ENCODE assay signal across 8 mouse cellular contexts in the genomic region with DNA sequence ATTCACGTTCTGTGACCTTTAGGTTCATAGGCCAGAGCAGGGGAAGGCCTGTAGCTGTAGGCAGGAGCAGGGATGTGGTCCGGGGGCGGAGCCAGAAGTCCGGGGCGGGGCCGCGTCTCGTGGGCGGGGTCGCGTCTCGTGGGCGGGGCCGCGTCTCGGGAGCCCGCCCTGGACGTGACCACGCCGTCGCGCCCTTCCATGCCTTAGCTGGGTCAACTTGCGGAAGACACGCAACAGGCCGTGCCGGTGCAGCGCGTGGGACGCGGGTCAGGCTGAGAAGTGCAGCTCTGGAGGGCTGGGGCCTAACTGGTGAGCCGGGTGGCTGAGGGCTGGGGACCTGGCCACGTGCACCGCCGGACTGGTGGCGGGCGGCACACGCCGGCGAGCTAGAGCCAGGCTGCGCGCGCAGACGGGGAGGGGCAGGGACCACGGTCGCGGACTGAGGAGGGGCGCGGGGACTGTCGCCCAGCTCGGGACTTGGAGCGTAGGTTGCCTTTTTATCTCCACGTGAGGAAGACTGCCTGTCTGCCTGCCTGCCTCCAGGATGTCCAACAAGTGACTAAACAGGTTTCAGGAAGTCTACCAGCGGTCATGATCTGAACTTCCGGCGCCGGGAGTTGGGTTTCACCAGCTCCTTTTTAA. TPM values are rescaled to one million over a fixed set of nuclear protein-coding genes. Genes with fewer than 3 reads are reported as not detected.
A peak's percentile ranks its signal among the peaks of the same experiment; 100 is the strongest.
DNase-seq lines count a peak whose midpoint lies in the region; ATAC-seq and TF ChIP-seq lines count a peak whose summit lies in the region.

A gene (plus strand): TSS at position 139 of the 642 bp plus-strand sequence.

- peak within 1 kb of the TSS; percentile 73 for H3K4me2 ChIP-seq in forebrain, embryonic 14.5 days (ENCODE audit: low read length)
- H3K4me2 ChIP-seq in liver, postnatal 0 days (ENCODE audit: low read depth, low read length): peak within 1 kb of the TSS; percentile 83
- peak within 1 kb of the TSS; percentile 85 for H3K4me2 ChIP-seq in neural tube, embryonic 13.5 days

- peak within 1 kb of the TSS; percentile 57 for H3K9ac ChIP-seq in forebrain, embryonic 14.5 days (ENCODE audit: low read length)
- H3K9ac ChIP-seq in liver, postnatal 0 days (replicated peaks): peak within 1 kb of the TSS; percentile 82
- peak within 1 kb of the TSS; percentile 67 for H3K9ac ChIP-seq in neural tube, embryonic 13.5 days

- ATAC-seq in forebrain, embryonic 14.5 days: peak; percentile 97
- peak; percentile 94 for ATAC-seq in liver, postnatal 0 days
- ATAC-seq in neural tube, embryonic 13.5 days (ENCODE audit: low read depth): peak; percentile 95

- intact Hi-C loops in heart, postnatal 14 days (cut with DNase I): loop anchor here (5.0 kb wide), 1 partner anchor 46 kb away; no protein-coding TSS in a partner anchor

- no peaks in the 10 kb centered on the region for H3K4me1 ChIP-seq in forebrain, embryonic 14.5 days (ENCODE audit: control insufficient read depth, insufficient read depth, low read length)
- 0 out of 2 replicates have a peak, but pooled peaks cover 8% of the 10 kb centered on the region for H3K4me1 ChIP-seq in liver, postnatal 0 days (ENCODE audit: insufficient read depth)
- peaks cover 13% of the 10 kb centered on the region for H3K4me1 ChIP-seq in neural tube, embryonic 13.5 days (replicated peaks)

- 2% methylated on average over 56 of the region's 56 CpGs for WGBS in forebrain, embryonic 14.5 days
- WGBS in liver, postnatal 0 days (ENCODE audit: insufficient replicate concordance): under 1% methylated on average over 49 of the region's 56 CpGs
- 2% methylated on average over 56 of the region's 56 CpGs for WGBS in neural tube, embryonic 13.5 days

- H3K27ac ChIP-seq in forebrain, embryonic 14.5 days (ENCODE audit: low read depth, low read length): no peak within 1 kb of the TSS
- H3K27ac ChIP-seq in liver, postnatal 0 days (ENCODE audit: low read depth): peak within 1 kb of the TSS; percentile 83
- H3K27ac ChIP-seq in neural tube, embryonic 13.5 days (replicated peaks): no peak within 1 kb of the TSS

- peak within 1 kb of the TSS; percentile 61 for H3K4me3 ChIP-seq in forebrain, embryonic 14.5 days (ENCODE audit: low read depth, low read length)
- peak within 1 kb of the TSS; percentile 89 for H3K4me3 ChIP-seq in liver, postnatal 0 days (ENCODE audit: low read depth, low read length)
- peak within 1 kb of the TSS; percentile 61 for H3K4me3 ChIP-seq in neural tube, embryonic 13.5 days

- H3K36me3 ChIP-seq in forebrain, embryonic 14.5 days (ENCODE audit: control insufficient read depth, insufficient read depth, low read length): no peaks in the 10 kb centered on the region
- peaks cover 3% of the 10 kb centered on the region; the same call in 1 of the 2 replicates for H3K36me3 ChIP-seq in liver, postnatal 0 days (replicated peaks; ENCODE audit: insufficient read depth, low read length)
- no peaks in the 10 kb centered on the region for H3K36me3 ChIP-seq in neural tube, embryonic 13.5 days

- DNase-seq in ES-CJ7 (ENCODE audit: low read depth, low spot score): peak; percentile 83
- peak; percentile 47 for DNase-seq in cerebellum, adult 11 months
- DNase-seq in forebrain, embryonic 14.5 days (ENCODE audit: low spot score): peak; percentile 79
- peak; percentile 84 to 88 for DNase-seq in heart, postnatal 14 days
- DNase-seq in layer of hippocampus, adult 11-12 months (ENCODE audit: low spot score): peak; percentile 75
- DNase-seq in liver, postnatal 0 days: peak; percentile 94
- peak; percentile 23 for DNase-seq in telencephalon, adult 2 months (ENCODE audit: low read depth, low spot score)

- no peak for TF ChIP-seq EP300 in liver, postnatal 0 days (IDR thresholded peaks at IDR 0.05; ENCODE audit: low read depth)

- no peaks in the 10 kb centered on the region for H3K9me3 ChIP-seq in forebrain, embryonic 14.5 days (replicated peaks; ENCODE audit: control insufficient read depth, low read length)
- no peaks in the 10 kb centered on the region for H3K9me3 ChIP-seq in liver, postnatal 0 days (ENCODE audit: low read length)
- H3K9me3 ChIP-seq in neural tube, embryonic 13.5 days: no peaks in the 10 kb centered on the region

- no peaks in the 10 kb centered on the region for H3K27me3 ChIP-seq in forebrain, embryonic 14.5 days (replicated peaks; ENCODE audit: control insufficient read depth, insufficient read depth, low read length)
- H3K27me3 ChIP-seq in liver, postnatal 0 days (ENCODE audit: insufficient read depth, low read length): no peaks in the 10 kb centered on the region
- no peaks in the 10 kb centered on the region for H3K27me3 ChIP-seq in neural tube, embryonic 13.5 days

- no peak for TF ChIP-seq CTCF in liver, postnatal 0 days (IDR thresholded peaks at IDR 0.05; ENCODE audit: low read depth)

RNA-seq across cellular contexts. Expression of the gene that starts here (rescaled TPM):
- polyA plus RNA-seq in forebrain, embryonic 14.5 days (2014; fragmentation: Nextera tagmentation; extraction: Ambion mirVana): 13.7 and 14.2 TPM in 2 replicates
- 10 to 100 TPM; 12.7 to 12.9 TPM for total RNA-seq in heart, postnatal 14 days (2021)
- polyA plus RNA-seq in liver, postnatal 0 days (2015; fragmentation: Nextera tagmentation; extraction: Ambion mirVana): 9.5 and 10.4 TPM in 2 replicates
- 13.7 and 14.5 TPM in 2 replicates for polyA plus RNA-seq in neural tube, embryonic 13.5 days (2015; fragmentation: Nextera tagmentation; extraction: Ambion mirVana)

Comparison
In these comparisons a context has a peak if more than half of its experiments do, and no peak if none do; other contexts are left out.
1. DNase-seq: peak in every context shown above with its lines; median percentile 94 in liver, postnatal 0 days; 86 in heart, postnatal 14 days; 83 in ES-CJ7; 79 in forebrain, embryonic 14.5 days; 75 in layer of hippocampus, adult 11-12 months; 47 in cerebellum, adult 11 months; 23 in telencephalon, adult 2 months.